Mouse (Mus musculus) stomach, embryonic 15.5 days (tissue): ENCODE measurements around the gene Crybb2. TPM values are rescaled to one million over a fixed set of nuclear protein-coding genes. Genes with fewer than 3 reads are reported as not detected.
"Not testable (repeated sequence)": the region's sequence is repeated elsewhere in the genome, so short reads cannot be mapped to it uniquely, and the experiment has no call there.

Experiments used
- ATAC-seq: fragments of 200-750 bp; cut with Nextera tagmentation; 2 replicates; pipeline ENCODE4 v1.8.0; 2017; ENCODE audit warnings: low read depth, moderate number of reproducible peaks, moderate TSS enrichment; ENCODE audit not compliant: insufficient read depth, low FRiP score
- H3K27ac ChIP-seq: fragments of 300-500 bp; sonication (generic); 2 replicates; pipeline ENCODE4 v1.5.1; 2015; ENCODE audit warnings: mild to moderate bottlenecking, inconsistent platforms
- H3K27me3 ChIP-seq: fragments of 300-500 bp; sonication (generic); replicated peaks from 2 replicates; pipeline ENCODE4 v1.6.1; 2015; ENCODE audit warnings: inconsistent platforms
- H3K36me3 ChIP-seq: fragments of 300-500 bp; sonication (generic); 2 replicates; pipeline ENCODE4 v1.6.1; 2015; ENCODE audit warnings: inconsistent platforms
- H3K4me1 ChIP-seq: fragments of 300-500 bp; sonication (generic); 2 replicates; pipeline ENCODE4 v1.6.1; 2015; ENCODE audit warnings: inconsistent platforms
- H3K4me2 ChIP-seq: fragments of 300-500 bp; sonication (generic); 2 replicates; pipeline ENCODE4 v1.6.1; 2015; ENCODE audit warnings: mild to moderate bottlenecking, inconsistent platforms
- H3K4me3 ChIP-seq: fragments of 300-500 bp; sonication (generic); replicated peaks from 2 replicates; pipeline ENCODE4 v1.5.1; 2015; ENCODE audit warnings: inconsistent platforms
- H3K9ac ChIP-seq: fragments of 300-500 bp; sonication (generic); 2 replicates; pipeline ENCODE4 v1.6.1; 2015; ENCODE audit warnings: inconsistent platforms
- H3K9me3 ChIP-seq: fragments of 300-500 bp; sonication (generic); 2 replicates; pipeline ENCODE4 v1.6.1; 2016; ENCODE audit warnings: inconsistent platforms
- WGBS: fragments of 180-500 bp; shearing (Covaris S2); methylation state at CpG from one replicate; pipeline ENCODE4 v1.1.7; 2015; 5-methylcytosine and 5-hydroxymethylcytosine counted together
- polyA plus RNA-seq: library from polyadenylated mRNA; unstranded; fragments of >200 nt; fragmentation: Nextera tagmentation; extraction: Ambion mirVana; gene quantifications from 2 replicates; pipeline ENCODE4 v1.2.1, GENCODE M21; 2015

The Crybb2 gene
- not detected in 2 replicates for polyA plus RNA-seq

- no peaks in the 10 kb centered on the region for H3K27me3 ChIP-seq
- H3K36me3 ChIP-seq, result no peaks in the 10 kb centered on the region
- H3K27ac ChIP-seq, result no peak within 1 kb of the TSS
- no peaks in the 10 kb centered on the region for H3K9me3 ChIP-seq
- H3K9ac ChIP-seq, result no peak within 1 kb of the TSS
- H3K4me3 ChIP-seq, result no peak within 1 kb of the TSS
- no peak for ATAC-seq
- H3K4me1 ChIP-seq, result no peaks in the 10 kb centered on the region
- no peak within 1 kb of the TSS for H3K4me2 ChIP-seq
Observed at GRCm38 (mm10) chr5:113070017-113070416, at the start of gene Crybb2. TSS of gene Crybb2 (minus strand) at chr5:113070117.

- no peaks in the 10 kb centered on the region for H3K27me3 ChIP-seq
- no peaks in the 10 kb centered on the region for H3K9me3 ChIP-seq
- H3K4me2 ChIP-seq, result no peak overlapping the region
- no peak overlapping the region for H3K4me3 ChIP-seq
- ATAC-seq, result no peak
- WGBS, result 70% methylated on average over 9 of the region's 9 CpGs
- H3K36me3 ChIP-seq, result no peaks in the 10 kb centered on the region
- H3K9ac ChIP-seq, result no peak overlapping the region
- H3K4me1 ChIP-seq, result peaks cover 48% of the 10 kb centered on the region
- peak overlapping the region; percentile 6; the same call in 1 of the 2 replicates for H3K27ac ChIP-seq
Observed at GRCm38 (mm10) chr5:113119291-113119690, 49.4 kb upstream of the Crybb2 start.

- H3K4me1 ChIP-seq, result peaks cover 54% of the 10 kb centered on the region
- no peaks in the 10 kb centered on the region for H3K36me3 ChIP-seq
- no peak overlapping the region for H3K4me2 ChIP-seq
- H3K9ac ChIP-seq, result no peak overlapping the region
- peak overlapping the region; percentile 6; the same call in 1 of the 2 replicates for H3K27ac ChIP-seq
- peak; percentile 63 for ATAC-seq
- H3K9me3 ChIP-seq, result no peaks in the 10 kb centered on the region
- H3K27me3 ChIP-seq, result no peaks in the 10 kb centered on the region
- no peak overlapping the region for H3K4me3 ChIP-seq
- WGBS, result 29% methylated on average over 6 of the region's 6 CpGs
Observed at GRCm38 (mm10) chr5:113118695-113119094, 48.8 kb upstream of the Crybb2 start.

- Histone ChIP-seq H3K27ac (no peak overlapping the region), H3K4me2 (no peak overlapping the region), H3K9me3 (no peaks in the 10 kb centered on the region), H3K36me3 (no peaks in the 10 kb centered on the region), H3K9ac (no peak overlapping the region), H3K27me3 (no peaks in the 10 kb centered on the region), H3K4me1 (peaks cover 53% of the 10 kb centered on the region), H3K4me3 (no peak overlapping the region)
- no peak for ATAC-seq
- WGBS, result 77% methylated on average over 5 of the region's 5 CpGs
Observed at GRCm38 (mm10) chr5:113117361-113117760, 47.4 kb upstream of the Crybb2 start.

GRCm38 (mm10) chr5:113115896-113116295 is 46.0 kb upstream of the Crybb2 start:
- H3K4me1 ChIP-seq, result peaks cover 47% of the 10 kb centered on the region
- no peaks in the 10 kb centered on the region for H3K9me3 ChIP-seq
- H3K4me2 ChIP-seq, result no peak overlapping the region
- H3K27ac ChIP-seq, result no peak overlapping the region
- no peak overlapping the region for H3K4me3 ChIP-seq
- no peak overlapping the region for H3K9ac ChIP-seq
- H3K36me3 ChIP-seq, result no peaks in the 10 kb centered on the region
- H3K27me3 ChIP-seq, result no peaks in the 10 kb centered on the region
- WGBS, result 66% methylated on average over 10 of the region's 10 CpGs
- no peak for ATAC-seq

- Histone ChIP-seq H3K9me3 (no peaks in the 10 kb centered on the region), H3K4me3 (no peak overlapping the region), H3K4me2 (no peak overlapping the region), H3K9ac (no peak overlapping the region), H3K27me3 (no peaks in the 10 kb centered on the region), H3K27ac (peak overlapping the region; percentile 75), H3K4me1 (peaks cover 41% of the 10 kb centered on the region), H3K36me3 (no peaks in the 10 kb centered on the region)
- WGBS, result 34% methylated on average over 20 of the region's 20 CpGs
- no peak for ATAC-seq
Observed at GRCm38 (mm10) chr5:113114264-113115225, 44.6 kb upstream of the Crybb2 start.

- Histone ChIP-seq H3K27me3 (no peaks in the 10 kb centered on the region), H3K36me3 (no peaks in the 10 kb centered on the region), H3K4me1 (peaks cover 39% of the 10 kb centered on the region), H3K4me2 (no peak overlapping the region; the same call in 1 of the 2 replicates), H3K27ac (peak overlapping the region; percentile 77), H3K4me3 (no peak overlapping the region), H3K9ac (no peak overlapping the region), H3K9me3 (no peaks in the 10 kb centered on the region)
- 28% methylated on average over 5 of the region's 5 CpGs for WGBS
- peak; percentile 68; the same call in 1 of the 2 replicates for ATAC-seq
Observed at GRCm38 (mm10) chr5:113113120-113113519, 43.2 kb upstream of the Crybb2 start.

- Histone ChIP-seq H3K36me3 (no peaks in the 10 kb centered on the region), H3K4me2 (no peak overlapping the region), H3K9me3 (no peaks in the 10 kb centered on the region), H3K27ac (no peak overlapping the region), H3K4me1 (peaks cover 49% of the 10 kb centered on the region), H3K27me3 (no peaks in the 10 kb centered on the region), H3K4me3 (no peak overlapping the region), H3K9ac (no peak overlapping the region)
- no peak for ATAC-seq
- WGBS, result 21% methylated on average over 4 of the region's 4 CpGs
Observed at GRCm38 (mm10) chr5:113111336-113111735, 41.4 kb upstream of the Crybb2 start.

GRCm38 (mm10) chr5:113110929-113111328 is 41.0 kb upstream of the Crybb2 start:
- no peaks in the 10 kb centered on the region for H3K9me3 ChIP-seq
- H3K36me3 ChIP-seq, result no peaks in the 10 kb centered on the region
- H3K27me3 ChIP-seq, result no peaks in the 10 kb centered on the region
- no peak overlapping the region for H3K4me3 ChIP-seq
- H3K4me2 ChIP-seq, result no peak overlapping the region
- peaks cover 49% of the 10 kb centered on the region for H3K4me1 ChIP-seq
- peak overlapping the region; percentile 51 for H3K27ac ChIP-seq
- ATAC-seq, result no peak
- H3K9ac ChIP-seq, result no peak overlapping the region
- 0% methylated on average over 1 of the region's 1 CpGs for WGBS

GRCm38 (mm10) chr5:113109651-113110050 is 39.7 kb upstream of the Crybb2 start:
- H3K4me3 ChIP-seq, H3K9ac ChIP-seq, H3K4me2 ChIP-seq, H3K36me3 ChIP-seq, H3K27me3 ChIP-seq, H3K27ac ChIP-seq, ATAC-seq, H3K9me3 ChIP-seq: not testable (repeated sequence)
- 79% methylated on average over 2 of the region's 2 CpGs for WGBS
- peaks cover 39% of the 10 kb centered on the region for H3K4me1 ChIP-seq

- H3K36me3 ChIP-seq, result no peaks in the 10 kb centered on the region
- H3K9ac ChIP-seq, result no peak overlapping the region
- 66% methylated on average over 11 of the region's 11 CpGs for WGBS
- ATAC-seq, result no peak
- H3K27me3 ChIP-seq, result no peaks in the 10 kb centered on the region
- no peak overlapping the region for H3K4me2 ChIP-seq
- no peaks in the 10 kb centered on the region for H3K9me3 ChIP-seq
- peaks cover 28% of the 10 kb centered on the region for H3K4me1 ChIP-seq
- H3K27ac ChIP-seq, result peak overlapping the region; percentile 44; the same call in 1 of the 2 replicates
- H3K4me3 ChIP-seq, result no peak overlapping the region
Observed at GRCm38 (mm10) chr5:113108165-113108764, 38.3 kb upstream of the Crybb2 start.

GRCm38 (mm10) chr5:113107709-113108108 is 37.8 kb upstream of the Crybb2 start:
- Histone ChIP-seq H3K4me3 (no peak overlapping the region), H3K4me1 (peaks cover 27% of the 10 kb centered on the region), H3K9me3 (no peaks in the 10 kb centered on the region), H3K27ac (peak overlapping the region; percentile 44; the same call in 1 of the 2 replicates), H3K27me3 (no peaks in the 10 kb centered on the region), H3K9ac (no peak overlapping the region), H3K36me3 (no peaks in the 10 kb centered on the region), H3K4me2 (no peak overlapping the region)
- 71% methylated on average over 3 of the region's 3 CpGs for WGBS
- ATAC-seq, result no peak
